ENCODE assay signal across 9 mouse cellular contexts in the genomic region with DNA sequence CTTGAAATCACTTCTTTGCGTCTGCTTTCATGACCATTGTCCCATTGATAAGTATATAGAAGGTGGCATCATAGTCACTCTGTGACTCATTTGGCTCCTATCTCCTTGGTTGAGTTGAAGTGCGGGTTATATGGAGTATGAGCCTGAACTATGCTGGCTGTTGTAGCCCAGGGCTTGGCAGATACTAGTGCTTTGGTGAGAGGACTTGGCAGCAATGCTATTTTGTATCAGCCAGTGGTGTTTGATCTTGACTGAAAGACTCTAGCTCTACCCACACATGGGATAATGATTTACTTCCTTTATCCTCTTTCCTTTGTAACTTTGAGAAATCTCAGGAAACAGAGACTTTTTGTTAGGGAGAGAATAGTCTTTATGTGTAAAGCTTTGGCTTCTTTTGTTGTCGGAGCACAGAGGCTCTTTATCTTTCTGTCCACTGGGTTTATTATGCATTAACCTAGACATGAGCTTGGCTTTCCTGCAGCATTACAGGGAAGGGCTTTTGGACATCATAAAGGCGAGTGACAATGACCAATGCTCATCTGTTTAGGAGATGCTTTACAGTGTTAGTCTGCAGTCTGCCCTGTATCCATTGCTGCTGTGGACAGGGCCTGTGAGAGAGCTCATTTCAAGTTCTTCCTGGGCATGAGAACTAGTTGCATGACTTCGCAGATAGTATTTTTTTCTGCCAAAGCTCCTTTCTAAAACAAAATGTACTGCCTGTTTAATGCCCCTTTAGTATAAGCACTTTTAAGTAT. TPM values are rescaled to one million over a fixed set of nuclear protein-coding genes. Genes with fewer than 3 reads are reported as not detected.
A peak's percentile ranks its signal among the peaks of the same experiment; 100 is the strongest.
DNase-seq lines count a peak whose midpoint lies in the region; ATAC-seq and TF ChIP-seq lines count a peak whose summit lies in the region.
"Had no signal": no experiment of that assay in that cellular context is flagged by ENCODE, and none has a peak within 500 bp of the region (broad histone marks: within the 10 kb centered on the region; RNA-seq: fewer than 3 reads in every experiment).

No protein-coding gene starts in this region.

- H3K4me2 ChIP-seq in heart, embryonic 16.5 days (ENCODE audit: low read depth, low read length): no peak overlapping the region
- H3K4me2 ChIP-seq in lung, postnatal 0 days (replicated peaks; ENCODE audit: low read depth, low read length): no peak overlapping the region
- H3K4me2 ChIP-seq in hindbrain, embryonic 13.5 days: no peak overlapping the region
- no peak overlapping the region for H3K4me2 ChIP-seq in neural tube, embryonic 12.5 days (replicated peaks)
- H3K4me2 ChIP-seq: midbrain, embryonic 12.5 days had no signal

- no peak overlapping the region for H3K9ac ChIP-seq in heart, embryonic 16.5 days (ENCODE audit: low read length)
- H3K9ac ChIP-seq in lung, postnatal 0 days (replicated peaks; ENCODE audit: low read depth): no peak overlapping the region
- no peak overlapping the region for H3K9ac ChIP-seq in hindbrain, embryonic 13.5 days
- no peak overlapping the region for H3K9ac ChIP-seq in neural tube, embryonic 12.5 days
- H3K9ac ChIP-seq: midbrain, embryonic 12.5 days had no signal

- no peak overlapping the region; the same call in 1 of the 2 replicates for H3K27ac ChIP-seq in heart, embryonic 16.5 days (ENCODE audit: low read length)
- H3K27ac ChIP-seq in lung, postnatal 0 days (ENCODE audit: low read length): no peak overlapping the region
- peak overlapping the region; percentile 4; the same call in 1 of the 2 replicates for H3K27ac ChIP-seq in hindbrain, embryonic 13.5 days
- H3K27ac ChIP-seq in neural tube, embryonic 12.5 days: no peak overlapping the region
- H3K27ac ChIP-seq: limb, embryonic 10.5 days; midbrain, embryonic 12.5 days had no signal

- ATAC-seq in heart, embryonic 16.5 days (replicated peaks; ENCODE audit: extremely low read depth, insufficient read depth, low FRiP score): peak; percentile 67; the same call in 1 of the 2 replicates
- ATAC-seq in lung, postnatal 0 days: peak; percentile 30; the same call in 1 of the 2 replicates
- ATAC-seq in hindbrain, embryonic 13.5 days (ENCODE audit: low FRiP score): no peak
- peak; percentile 66 for ATAC-seq in neural tube, embryonic 12.5 days (ENCODE audit: low FRiP score, low read depth)

- H3K4me3 ChIP-seq in heart, embryonic 16.5 days (ENCODE audit: low read length): no peak overlapping the region
- H3K4me3 ChIP-seq in lung, postnatal 0 days (ENCODE audit: low read depth, low read length): no peak overlapping the region
- H3K4me3 ChIP-seq in hindbrain, embryonic 13.5 days: no peak overlapping the region
- H3K4me3 ChIP-seq in neural tube, embryonic 12.5 days: no peak overlapping the region
- H3K4me3 ChIP-seq: limb, embryonic 10.5 days; midbrain, embryonic 12.5 days had no signal

- no peak for TF ChIP-seq CTCF in lung, postnatal 0 days (IDR thresholded peaks at IDR 0.05)

- H3K4me1 ChIP-seq in heart, embryonic 16.5 days (ENCODE audit: control insufficient read depth, insufficient read depth, low read length): peaks cover 5% of the 10 kb centered on the region; the same call in 1 of the 2 replicates
- no peaks in the 10 kb centered on the region for H3K4me1 ChIP-seq in lung, postnatal 0 days (ENCODE audit: insufficient read depth, low read depth, low read length)
- H3K4me1 ChIP-seq in hindbrain, embryonic 13.5 days (replicated peaks): 0 out of 2 replicates have a peak, but pooled peaks cover 3% of the 10 kb centered on the region
- H3K4me1 ChIP-seq in neural tube, embryonic 12.5 days: no peaks in the 10 kb centered on the region
- H3K4me1 ChIP-seq: limb, embryonic 10.5 days had no signal

- no peak for TF ChIP-seq EP300 in lung, postnatal 0 days (IDR thresholded peaks at IDR 0.05)

- H3K27me3 ChIP-seq in heart, embryonic 16.5 days (ENCODE audit: control insufficient read depth, insufficient read depth, low read length): no peaks in the 10 kb centered on the region
- no peaks in the 10 kb centered on the region for H3K27me3 ChIP-seq in lung, postnatal 0 days (replicated peaks; ENCODE audit: insufficient read depth, low read length)
- H3K27me3 ChIP-seq in hindbrain, embryonic 13.5 days: no peaks in the 10 kb centered on the region
- no peaks in the 10 kb centered on the region for H3K27me3 ChIP-seq in neural tube, embryonic 12.5 days (replicated peaks)

- no peak for DNase-seq in heart, adult 11 months
- no peak for DNase-seq in lung, postnatal 0 days (ENCODE audit: low spot score)
- no peak for DNase-seq in lung, postnatal 4 days
- no peak for DNase-seq in right cerebral cortex, postnatal 36 days (ENCODE audit: low spot score in 2 of 2)

- H3K9me3 ChIP-seq in heart, embryonic 16.5 days (replicated peaks; ENCODE audit: control insufficient read depth, low read length): peaks cover 3% of the 10 kb centered on the region; the same call in 1 of the 2 replicates
- no peaks in the 10 kb centered on the region for H3K9me3 ChIP-seq in lung, postnatal 0 days (ENCODE audit: low read length)
- peaks cover 5% of the 10 kb centered on the region; the same call in 1 of the 2 replicates for H3K9me3 ChIP-seq in hindbrain, embryonic 13.5 days
- H3K9me3 ChIP-seq in neural tube, embryonic 12.5 days: no peaks in the 10 kb centered on the region; the same call in 1 of the 2 replicates
- H3K9me3 ChIP-seq: limb, embryonic 10.5 days had no signal

- 55% methylated on average over 5 of the region's 5 CpGs for WGBS in heart, embryonic 16.5 days
- 48% methylated on average over 5 of the region's 5 CpGs for WGBS in lung, postnatal 0 days
- WGBS in hindbrain, embryonic 13.5 days: 61% methylated on average over 5 of the region's 5 CpGs
- WGBS in neural tube, embryonic 12.5 days: 53% methylated on average over 5 of the region's 5 CpGs

- H3K36me3 ChIP-seq in heart, embryonic 16.5 days (ENCODE audit: control insufficient read depth, insufficient read depth): peaks cover 3% of the 10 kb centered on the region; the same call in 1 of the 2 replicates
- no peaks in the 10 kb centered on the region for H3K36me3 ChIP-seq in lung, postnatal 0 days (ENCODE audit: insufficient read depth, low read length)
- H3K36me3 ChIP-seq in hindbrain, embryonic 13.5 days: peaks cover 4% of the 10 kb centered on the region; the same call in 1 of the 2 replicates
- no peaks in the 10 kb centered on the region for H3K36me3 ChIP-seq in neural tube, embryonic 12.5 days
- H3K36me3 ChIP-seq: midbrain, embryonic 12.5 days had no signal

RNA-seq across cellular contexts. Expression of a gene that starts 29.3 kb away (rescaled TPM):
- 10.0 and 13.0 TPM in 2 replicates for polyA plus RNA-seq in heart, embryonic 16.5 days (2015; fragmentation: Nextera tagmentation; extraction: Ambion mirVana)
- 12.6 and 14.0 TPM in 2 replicates for polyA plus RNA-seq in lung, postnatal 0 days (2015; fragmentation: Nextera tagmentation; extraction: Ambion mirVana)
- 10.6 and 11.1 TPM in 2 replicates for polyA plus RNA-seq in hindbrain, embryonic 13.5 days (2015; fragmentation: Nextera tagmentation; extraction: Ambion mirVana)
- polyA plus RNA-seq in neural tube, embryonic 12.5 days (2016; fragmentation: Nextera tagmentation; extraction: Ambion mirVana): 11.1 and 12.7 TPM in 2 replicates
